Mouse (Mus musculus) brain, adult 2 months (tissue): ENCODE measurements at regions not wholly inside any gene's neighbourhood (a gene's known extent, or its start where the extent isn't known, plus 50 kb on each side); places are given as distances from the start of the nearest gene placed in this dataset.

ENCODE experiments used
- DNase-seq: peaks from one replicate; pipeline ENCODE4 v3.0.0; 2011; ENCODE audit warnings: low read depth, low spot score

DNA sequence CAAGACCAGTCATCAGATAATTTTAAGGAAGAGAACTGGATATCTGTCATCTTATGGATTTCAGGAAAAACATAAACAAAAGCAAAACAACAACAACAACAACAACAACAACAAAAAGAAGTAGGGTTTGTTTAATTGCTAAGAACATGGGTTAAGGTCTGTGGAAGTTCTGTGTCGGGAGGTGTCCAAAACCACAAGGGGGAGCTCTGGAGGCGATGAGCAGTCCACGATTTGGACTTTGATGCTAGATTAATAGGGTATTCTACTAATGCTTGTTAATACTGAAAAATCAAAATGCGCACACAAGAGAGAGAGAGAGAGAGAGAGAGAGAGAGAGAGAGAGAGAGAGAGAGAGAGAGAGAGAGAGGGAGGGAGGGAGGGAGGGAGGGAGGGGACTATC, 692.0 kb upstream of the Car10 start:
- peak; percentile 65 for DNase-seq

DNA sequence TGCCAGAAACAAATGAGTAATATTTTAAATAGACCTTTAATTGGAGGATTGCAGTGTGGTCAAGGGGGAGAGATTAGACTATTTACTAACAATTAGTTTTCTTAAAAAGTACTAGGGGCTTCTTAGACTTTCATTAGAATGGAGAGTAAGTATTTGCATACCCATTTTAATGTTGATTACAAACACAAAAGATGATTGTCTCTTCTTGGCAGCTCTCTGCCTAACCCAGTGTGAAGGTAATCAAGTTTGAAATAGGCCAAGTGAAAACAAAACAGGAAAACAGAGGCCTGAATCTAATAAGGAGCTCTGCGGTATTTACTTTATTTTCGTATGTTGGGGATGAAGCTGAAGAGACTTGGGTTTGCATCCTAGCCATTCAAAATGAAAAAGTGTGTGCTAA, 646.5 kb upstream of the Car10 start:
- DNase-seq = no peak

DNA sequence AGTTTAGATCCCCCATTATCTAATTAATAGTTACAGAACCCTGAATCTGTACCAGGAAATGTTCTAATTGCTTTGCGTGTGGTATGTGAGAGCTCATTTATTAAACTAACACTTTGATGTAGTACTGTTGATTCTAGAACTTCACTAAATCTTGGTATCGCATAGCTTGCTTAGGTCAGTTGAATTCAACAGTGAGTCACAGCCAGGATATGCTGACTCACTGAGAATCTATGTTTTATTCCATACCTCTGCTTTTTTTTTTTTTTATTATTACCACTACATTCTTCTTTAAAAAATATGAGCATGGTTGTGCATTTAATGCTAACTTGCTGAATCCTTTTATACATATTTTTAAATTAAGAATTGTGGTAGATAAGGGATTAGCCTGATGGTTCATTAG, 602.5 kb upstream of the Car10 start:
- DNase-seq = no peak
